Mouse (Mus musculus): ENCODE measurements around the gene Snx4. TPM values are rescaled to one million over a fixed set of nuclear protein-coding genes. Genes with fewer than 3 reads are reported as not detected.

Gene Snx4
- total and polyA plus RNA-seq, 2 experiments from 2014 or later = 68.5 to 73.0 TPM

GRCm38 (mm10) chr16:33224381-33224780 is 26.9 kb upstream of the Snx4 start:
- no peak for DNase-seq (ENCODE audit: low spot score)
- Histone ChIP-seq H3K27ac (ENCODE audit: low read depth) (no peak overlapping the region), H3K4me1 (ENCODE audit: control insufficient read depth, insufficient read depth) (no peaks in the 10 kb centered on the region), H3K9ac (replicated peaks; ENCODE audit: low read depth, low read length) (no peak overlapping the region), H3K27me3 (ENCODE audit: control insufficient read depth, insufficient read depth, low read length) (no peaks in the 10 kb centered on the region), H3K36me3 (replicated peaks; ENCODE audit: control insufficient read depth, insufficient read depth, low read length) (peaks cover 69% of the 10 kb centered on the region), H3K9me3 (replicated peaks; ENCODE audit: control insufficient read depth, low read length) (no peaks in the 10 kb centered on the region), H3K4me2 (ENCODE audit: low read depth, low read length) (no peak overlapping the region), H3K4me3 (ENCODE audit: low read depth, low read length) (no peak overlapping the region)
- WGBS = 91% methylated on average over 5 of the region's 5 CpGs
- TF ChIP-seq CTCF (IDR thresholded peaks at IDR 0.05; ENCODE audit: low read depth) (no peak), EP300 (IDR thresholded peaks at IDR 0.05; ENCODE audit: low read depth) (no peak)
- ATAC-seq (ENCODE audit: insufficient read depth, low read depth) = no peak

GRCm38 (mm10) chr16:33234128-33234527 is 17.1 kb upstream of the Snx4 start:
- no peak for TF ChIP-seq EP300 (IDR thresholded peaks at IDR 0.05; ENCODE audit: low read depth)
- Histone ChIP-seq H3K27ac (ENCODE audit: low read depth) (no peak overlapping the region), H3K27me3 (ENCODE audit: control insufficient read depth, insufficient read depth, low read length) (no peaks in the 10 kb centered on the region), H3K4me3 (ENCODE audit: low read depth, low read length) (no peak overlapping the region), H3K4me1 (ENCODE audit: control insufficient read depth, insufficient read depth) (no peaks in the 10 kb centered on the region), H3K9ac (replicated peaks; ENCODE audit: low read depth, low read length) (no peak overlapping the region), H3K36me3 (replicated peaks; ENCODE audit: control insufficient read depth, insufficient read depth, low read length) (peaks cover 59% of the 10 kb centered on the region), H3K9me3 (replicated peaks; ENCODE audit: control insufficient read depth, low read length) (no peaks in the 10 kb centered on the region), H3K4me2 (ENCODE audit: low read depth, low read length) (no peak overlapping the region)
- no peak for DNase-seq (ENCODE audit: low spot score)
- 86% methylated on average over 12 of the region's 12 CpGs for WGBS
- no peak for ATAC-seq (ENCODE audit: insufficient read depth, low read depth)

GRCm38 (mm10) chr16:33236151-33236550 is 15.1 kb upstream of the Snx4 start:
- H3K9me3 ChIP-seq (replicated peaks; ENCODE audit: control insufficient read depth, low read length) = no peaks in the 10 kb centered on the region
- no peak overlapping the region for H3K4me3 ChIP-seq (ENCODE audit: low read depth, low read length)
- TF ChIP-seq EP300 (IDR thresholded peaks at IDR 0.05; ENCODE audit: low read depth) = no peak
- TF ChIP-seq CTCF (IDR thresholded peaks at IDR 0.05; ENCODE audit: low read depth) = no peak
- 67% methylated on average over 6 of the region's 6 CpGs for WGBS
- H3K27me3 ChIP-seq (ENCODE audit: control insufficient read depth, insufficient read depth, low read length) = no peaks in the 10 kb centered on the region
- H3K36me3 ChIP-seq (replicated peaks; ENCODE audit: control insufficient read depth, insufficient read depth, low read length) = peaks cover 63% of the 10 kb centered on the region
- no peak for ATAC-seq (ENCODE audit: insufficient read depth, low read depth)
- no peak for DNase-seq (ENCODE audit: low spot score)
- no peak overlapping the region for H3K27ac ChIP-seq (ENCODE audit: low read depth)
- H3K4me2 ChIP-seq (ENCODE audit: low read depth, low read length) = no peak overlapping the region
- no peak overlapping the region for H3K9ac ChIP-seq (replicated peaks; ENCODE audit: low read depth, low read length)
- no peaks in the 10 kb centered on the region for H3K4me1 ChIP-seq (ENCODE audit: control insufficient read depth, insufficient read depth)

GRCm38 (mm10) chr16:33239305-33239704 is 11.9 kb upstream of the Snx4 start:
- H3K9ac ChIP-seq (replicated peaks; ENCODE audit: low read depth, low read length) = no peak overlapping the region
- TF ChIP-seq CTCF (IDR thresholded peaks at IDR 0.05; ENCODE audit: low read depth) = no peak
- no peak for TF ChIP-seq EP300 (IDR thresholded peaks at IDR 0.05; ENCODE audit: low read depth)
- ATAC-seq (ENCODE audit: insufficient read depth, low read depth) = no peak
- no peaks in the 10 kb centered on the region for H3K4me1 ChIP-seq (ENCODE audit: control insufficient read depth, insufficient read depth)
- DNase-seq (ENCODE audit: low spot score) = no peak
- H3K4me2 ChIP-seq (ENCODE audit: low read depth, low read length) = no peak overlapping the region
- no peak overlapping the region for H3K27ac ChIP-seq (ENCODE audit: low read depth)
- WGBS = 88% methylated on average over 2 of the region's 2 CpGs
- no peaks in the 10 kb centered on the region for H3K9me3 ChIP-seq (replicated peaks; ENCODE audit: control insufficient read depth, low read length)
- H3K4me3 ChIP-seq (ENCODE audit: low read depth, low read length) = no peak overlapping the region
- H3K27me3 ChIP-seq (ENCODE audit: control insufficient read depth, insufficient read depth, low read length) = no peaks in the 10 kb centered on the region
- H3K36me3 ChIP-seq (replicated peaks; ENCODE audit: control insufficient read depth, insufficient read depth, low read length) = peaks cover 83% of the 10 kb centered on the region

- Histone ChIP-seq H3K4me2 (ENCODE audit: low read depth, low read length) (no peak overlapping the region), H3K4me3 (ENCODE audit: low read depth, low read length) (no peak overlapping the region), H3K9me3 (replicated peaks; ENCODE audit: control insufficient read depth, low read length) (no peaks in the 10 kb centered on the region), H3K27ac (ENCODE audit: low read depth) (no peak overlapping the region), H3K4me1 (ENCODE audit: control insufficient read depth, insufficient read depth) (peaks cover 2% of the 10 kb centered on the region; the same call in 1 of the 2 replicates), H3K9ac (replicated peaks; ENCODE audit: low read depth, low read length) (no peak overlapping the region), H3K36me3 (replicated peaks; ENCODE audit: control insufficient read depth, insufficient read depth, low read length) (peaks cover 61% of the 10 kb centered on the region), H3K27me3 (ENCODE audit: control insufficient read depth, insufficient read depth, low read length) (no peaks in the 10 kb centered on the region)
- no peak for TF ChIP-seq CTCF (IDR thresholded peaks at IDR 0.05; ENCODE audit: low read depth)
- no peak for TF ChIP-seq EP300 (IDR thresholded peaks at IDR 0.05; ENCODE audit: low read depth)
- 49% methylated on average over 6 of the region's 6 CpGs for WGBS
- DNase-seq (ENCODE audit: low spot score) = peak; percentile 44
- ATAC-seq (ENCODE audit: insufficient read depth, low read depth) = peak; percentile 63; the same call in 1 of the 2 replicates
Observed at GRCm38 (mm10) chr16:33242046-33242445, 9.2 kb upstream of the Snx4 start.

GRCm38 (mm10) chr16:33244136-33244691 is 7.0 kb upstream of the Snx4 start:
- ATAC-seq (ENCODE audit: insufficient read depth, low read depth) = no peak
- 88% methylated on average over 6 of the region's 6 CpGs for WGBS

More at GRCm38 (mm10) chr16:33244136-33244691, 7.0 kb upstream of the Snx4 start:
- peaks cover 43% of the 10 kb centered on the region for H3K36me3 ChIP-seq (replicated peaks; ENCODE audit: control insufficient read depth, insufficient read depth, low read length)
- H3K9me3 ChIP-seq (replicated peaks; ENCODE audit: control insufficient read depth, low read length) = no peaks in the 10 kb centered on the region
- no peak overlapping the region for H3K27ac ChIP-seq (ENCODE audit: low read depth)
- no peak overlapping the region for H3K9ac ChIP-seq (replicated peaks; ENCODE audit: low read depth, low read length)
- no peak for DNase-seq (ENCODE audit: low spot score)
- H3K27me3 ChIP-seq (ENCODE audit: control insufficient read depth, insufficient read depth, low read length) = no peaks in the 10 kb centered on the region
- H3K4me3 ChIP-seq (ENCODE audit: low read depth, low read length) = no peak overlapping the region
- no peak for TF ChIP-seq EP300 (IDR thresholded peaks at IDR 0.05; ENCODE audit: low read depth)
- TF ChIP-seq CTCF (IDR thresholded peaks at IDR 0.05; ENCODE audit: low read depth) = peak; percentile 29
- H3K4me1 ChIP-seq (ENCODE audit: control insufficient read depth, insufficient read depth) = peaks cover 2% of the 10 kb centered on the region; the same call in 1 of the 2 replicates
- no peak overlapping the region for H3K4me2 ChIP-seq (ENCODE audit: low read depth, low read length)
